Mouse (Mus musculus): ENCODE data around the gene Commd2.

DNA sequence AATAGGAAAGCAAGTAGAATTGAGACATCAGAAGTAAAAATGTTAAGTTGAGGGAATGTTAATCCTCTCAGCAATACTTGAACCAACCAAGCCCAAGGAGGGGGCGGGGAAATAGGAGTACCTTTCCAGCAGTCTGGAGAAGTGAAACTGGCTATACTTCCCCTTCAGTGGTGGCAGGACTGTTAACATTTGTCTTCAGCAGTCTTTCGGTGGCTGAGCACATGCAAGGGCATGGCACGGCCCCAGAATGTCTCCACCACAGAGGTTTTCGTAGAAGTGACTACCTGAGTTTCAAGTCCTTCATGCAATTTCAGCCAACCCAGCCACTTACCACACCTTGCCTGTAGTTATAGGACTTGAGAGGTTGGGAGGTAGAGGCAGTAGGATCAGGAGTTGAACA, 22.1 kb upstream of the Commd2 start:
- TF ChIP-seq POLR2A (IDR thresholded peaks at IDR 0.05; ENCODE audit: borderline replicate concordance, extremely low read depth, low read depth, low read length) (no peak), CTCF (IDR thresholded peaks at IDR 0.05; ENCODE audit: insufficient read depth, low read length) (no peak)

Measured in lung, adult 2 months (tissue).